Mouse (Mus musculus): ENCODE data around the gene Gm47996. TPM values are rescaled to one million over a fixed set of nuclear protein-coding genes. Genes with fewer than 3 reads are reported as not detected.
"Not testable (repeated sequence)": the region's sequence is repeated elsewhere in the genome, so short reads cannot be mapped to it uniquely, and the experiment has no call there.

Gm47996 gene
- polyA plus RNA-seq, 1 experiment from 2014 or later: not detected

DNA sequence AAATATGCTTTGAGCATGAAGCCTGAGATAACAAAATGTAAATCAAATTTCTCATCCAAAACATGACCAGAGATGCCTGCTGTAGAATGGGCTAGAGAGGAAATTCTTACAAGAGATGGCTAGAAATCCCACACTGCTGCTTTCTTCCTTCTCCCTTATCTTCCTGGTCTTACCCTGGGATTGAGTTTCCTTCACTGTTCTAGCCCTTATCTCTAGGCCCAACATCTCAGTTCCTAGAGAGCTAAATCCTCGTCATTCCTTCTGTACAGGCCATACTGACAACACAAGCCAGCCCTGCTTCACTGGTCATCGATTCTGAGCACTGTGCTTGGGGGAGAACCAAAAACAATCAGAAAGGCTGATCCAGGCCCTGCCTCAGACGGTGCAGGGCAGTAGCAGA, 13.2 kb upstream of the Gm47996 start:
- H3K27ac ChIP-seq (ENCODE audit: low read length); H3K9me3 ChIP-seq (ENCODE audit: control insufficient read depth, low read depth, low read length); H3K4me2 ChIP-seq (replicated peaks; ENCODE audit: low read depth, low read length); H3K27me3 ChIP-seq (ENCODE audit: control insufficient read depth, insufficient read depth, low read length); H3K4me3 ChIP-seq (ENCODE audit: low read depth, low read length); H3K4me1 ChIP-seq (ENCODE audit: control insufficient read depth, insufficient read depth, low read length); ATAC-seq (ENCODE audit: insufficient number of reproducible peaks, insufficient read depth, low FRiP score, low read depth); H3K36me3 ChIP-seq (ENCODE audit: control insufficient read depth, insufficient read depth, low read length); H3K9ac ChIP-seq (replicated peaks; ENCODE audit: low read depth, low read length): not testable (repeated sequence)
- WGBS: 74% methylated on average over 3 of the region's 3 CpGs

DNA sequence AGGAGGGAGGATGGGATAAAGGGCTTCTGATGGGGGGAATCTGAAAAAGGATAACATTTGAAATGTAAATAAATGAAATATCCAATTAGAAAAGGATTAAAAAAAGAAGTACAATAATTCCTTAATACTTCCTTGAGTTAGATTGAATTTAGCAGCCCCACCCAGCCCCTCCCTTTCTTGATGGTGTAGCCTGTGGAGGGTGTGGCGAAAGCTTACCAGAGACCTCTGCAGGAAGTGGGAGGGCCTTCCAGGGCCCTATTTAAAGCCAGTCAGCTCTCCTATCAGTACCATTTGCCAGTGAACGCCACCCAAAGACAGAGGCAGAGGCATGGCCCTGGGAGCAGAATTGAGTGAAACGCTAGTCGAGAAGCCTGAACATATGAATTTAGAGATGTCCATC, 11.8 kb upstream of the Gm47996 start, which contains the start of gene Gm47995:
TSS of gene Gm47995 (plus strand) at position 329 of the 400 bp plus-strand sequence.
- H3K27ac ChIP-seq (ENCODE audit: low read length); H3K4me2 ChIP-seq (replicated peaks; ENCODE audit: low read depth, low read length); H3K4me1 ChIP-seq (ENCODE audit: control insufficient read depth, insufficient read depth, low read length); H3K9me3 ChIP-seq (ENCODE audit: control insufficient read depth, low read depth, low read length); ATAC-seq (ENCODE audit: insufficient number of reproducible peaks, insufficient read depth, low FRiP score, low read depth); H3K36me3 ChIP-seq (ENCODE audit: control insufficient read depth, insufficient read depth, low read length); H3K9ac ChIP-seq (replicated peaks; ENCODE audit: low read depth, low read length); H3K4me3 ChIP-seq (ENCODE audit: low read depth, low read length); H3K27me3 ChIP-seq (ENCODE audit: control insufficient read depth, insufficient read depth, low read length): not testable (repeated sequence)
- whole genome bisulfite sequencing: 83% methylated on average over 2 of the region's 4 CpGs

DNA sequence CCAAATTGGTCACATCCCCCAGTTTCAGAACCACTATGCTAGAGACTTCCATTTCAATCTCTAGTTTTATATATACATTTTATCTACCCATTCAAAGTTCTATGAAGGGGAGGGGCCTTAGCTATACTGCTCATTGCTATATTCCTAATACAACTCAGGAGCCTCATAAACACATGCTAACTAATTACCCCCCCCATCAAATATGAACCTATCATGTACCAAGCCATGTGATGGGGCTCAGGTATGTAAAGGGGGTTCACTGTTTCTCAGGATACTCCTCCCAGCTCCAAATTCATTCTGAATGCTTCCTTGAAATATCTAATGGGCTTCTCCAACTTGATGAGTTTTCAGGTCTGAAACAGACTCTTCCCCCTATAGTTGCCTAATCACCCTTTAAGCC, 9.3 kb upstream of the Gm47996 start:
- not testable (repeated sequence) for ATAC-seq (ENCODE audit: insufficient number of reproducible peaks, insufficient read depth, low FRiP score, low read depth); H3K27ac ChIP-seq (ENCODE audit: low read length); H3K9ac ChIP-seq (replicated peaks; ENCODE audit: low read depth, low read length); H3K4me3 ChIP-seq (ENCODE audit: low read depth, low read length); H3K36me3 ChIP-seq (ENCODE audit: control insufficient read depth, insufficient read depth, low read length); H3K27me3 ChIP-seq (ENCODE audit: control insufficient read depth, insufficient read depth, low read length); H3K9me3 ChIP-seq (ENCODE audit: control insufficient read depth, low read depth, low read length); H3K4me1 ChIP-seq (ENCODE audit: control insufficient read depth, insufficient read depth, low read length); H3K4me2 ChIP-seq (replicated peaks; ENCODE audit: low read depth, low read length)

DNA sequence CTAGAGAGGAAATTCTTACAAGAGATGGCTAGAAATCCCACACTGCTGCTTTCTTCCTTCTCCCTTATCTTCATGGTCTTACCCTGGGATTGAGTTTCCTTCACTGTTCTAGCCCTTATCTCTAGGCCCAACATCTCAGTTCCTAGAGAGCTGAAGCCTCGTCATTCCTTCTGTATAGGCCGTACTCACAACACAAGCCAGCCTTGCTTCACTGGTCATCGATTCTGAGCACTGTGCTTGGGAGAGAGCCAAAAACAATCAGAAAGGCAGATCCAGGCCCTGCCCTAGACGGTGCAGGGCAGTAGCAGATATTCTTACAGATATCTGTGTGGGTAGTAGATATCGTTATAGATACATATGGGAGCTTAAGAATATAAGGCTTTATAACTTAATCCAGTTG, 7.2 kb upstream of the Gm47996 start:
- not testable (repeated sequence) for H3K27ac ChIP-seq (ENCODE audit: low read length); H3K27me3 ChIP-seq (ENCODE audit: control insufficient read depth, insufficient read depth, low read length); H3K4me2 ChIP-seq (replicated peaks; ENCODE audit: low read depth, low read length); H3K36me3 ChIP-seq (ENCODE audit: control insufficient read depth, insufficient read depth, low read length); H3K4me3 ChIP-seq (ENCODE audit: low read depth, low read length); ATAC-seq (ENCODE audit: insufficient number of reproducible peaks, insufficient read depth, low FRiP score, low read depth); H3K9me3 ChIP-seq (ENCODE audit: control insufficient read depth, low read depth, low read length); H3K4me1 ChIP-seq (ENCODE audit: control insufficient read depth, insufficient read depth, low read length); H3K9ac ChIP-seq (replicated peaks; ENCODE audit: low read depth, low read length)
- WGBS: 75% methylated on average over 3 of the region's 5 CpGs

DNA sequence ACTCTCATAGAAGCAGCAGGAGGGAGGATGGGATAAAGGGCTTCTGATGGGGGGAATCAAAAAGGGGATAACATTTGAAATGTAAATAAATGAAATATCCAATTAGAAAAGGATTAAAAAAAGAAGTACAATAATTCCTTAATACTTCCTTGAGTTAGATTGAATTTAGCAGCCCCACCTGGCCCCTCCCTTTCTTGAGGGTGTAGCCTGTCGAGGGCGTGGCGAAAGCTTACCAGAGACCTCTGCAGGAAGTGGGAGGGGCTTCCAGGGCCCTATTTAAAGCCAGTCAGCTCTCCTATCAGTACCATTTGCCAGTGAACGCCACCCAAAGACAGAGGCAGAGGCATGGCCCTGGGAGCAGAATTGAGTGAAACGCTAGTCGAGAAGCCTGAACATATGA, 6.1 kb upstream of the Gm47996 start, which contains the start of gene 3110040M04Rik:
TSS of gene 3110040M04Rik (plus strand) at position 304 of the 400 bp plus-strand sequence.
- not testable (repeated sequence) for H3K36me3 ChIP-seq (ENCODE audit: control insufficient read depth, insufficient read depth, low read length); H3K4me1 ChIP-seq (ENCODE audit: control insufficient read depth, insufficient read depth, low read length); H3K4me2 ChIP-seq (replicated peaks; ENCODE audit: low read depth, low read length); ATAC-seq (ENCODE audit: insufficient number of reproducible peaks, insufficient read depth, low FRiP score, low read depth); H3K9me3 ChIP-seq (ENCODE audit: control insufficient read depth, low read depth, low read length); H3K9ac ChIP-seq (replicated peaks; ENCODE audit: low read depth, low read length); H3K4me3 ChIP-seq (ENCODE audit: low read depth, low read length); H3K27me3 ChIP-seq (ENCODE audit: control insufficient read depth, insufficient read depth, low read length); H3K27ac ChIP-seq (ENCODE audit: low read length)
- no CpG with 5 or more reads among the region's 6 CpGs for WGBS

DNA sequence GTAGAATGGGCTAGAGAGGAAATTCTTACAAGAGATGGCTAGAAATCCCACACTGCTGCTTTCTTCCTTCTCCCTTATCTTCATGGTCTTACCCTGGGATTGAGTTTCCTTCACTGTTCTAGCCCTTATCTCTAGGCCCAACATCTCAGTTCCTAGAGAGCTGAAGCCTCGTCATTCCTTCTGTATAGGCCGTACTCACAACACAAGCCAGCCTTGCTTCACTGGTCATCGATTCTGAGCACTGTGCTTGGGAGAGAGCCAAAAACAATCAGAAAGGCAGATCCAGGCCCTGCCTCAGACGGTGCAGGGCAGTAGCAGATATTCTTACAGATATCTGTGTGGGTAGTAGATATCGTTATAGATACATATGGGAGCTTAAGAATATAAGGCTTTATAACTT, 1.4 kb upstream of the Gm47996 start:
- peak; percentile 42; the same call in 1 of the 2 replicates for ATAC-seq (ENCODE audit: insufficient number of reproducible peaks, insufficient read depth, low FRiP score, low read depth)
- H3K27ac ChIP-seq (ENCODE audit: low read length); H3K4me1 ChIP-seq (ENCODE audit: control insufficient read depth, insufficient read depth, low read length); H3K4me2 ChIP-seq (replicated peaks; ENCODE audit: low read depth, low read length); H3K4me3 ChIP-seq (ENCODE audit: low read depth, low read length); H3K9me3 ChIP-seq (ENCODE audit: control insufficient read depth, low read depth, low read length); H3K27me3 ChIP-seq (ENCODE audit: control insufficient read depth, insufficient read depth, low read length); H3K36me3 ChIP-seq (ENCODE audit: control insufficient read depth, insufficient read depth, low read length); H3K9ac ChIP-seq (replicated peaks; ENCODE audit: low read depth, low read length): not testable (repeated sequence)
- 71% methylated on average over 3 of the region's 5 CpGs for WGBS

DNA sequence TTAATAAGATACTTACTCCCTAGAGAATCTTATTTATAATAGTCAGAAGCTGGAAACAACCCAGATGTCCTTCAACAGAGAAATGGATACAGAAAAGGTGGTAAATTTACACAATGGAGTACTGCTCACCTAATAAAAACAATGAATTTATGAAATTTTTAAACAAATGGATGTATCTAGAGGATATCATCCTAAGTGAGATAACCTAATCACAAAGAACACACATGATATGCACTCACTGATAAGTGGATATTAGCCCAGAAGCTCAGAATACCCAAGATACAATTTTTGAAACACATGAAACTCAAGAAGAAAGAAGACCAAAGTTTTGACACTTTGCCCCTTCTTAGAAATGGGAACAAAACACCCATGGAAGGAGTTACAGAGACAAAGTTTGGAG, 987 bp upstream of the Gm47996 start:
- not testable (repeated sequence) for H3K4me1 ChIP-seq (ENCODE audit: control insufficient read depth, insufficient read depth, low read length); H3K36me3 ChIP-seq (ENCODE audit: control insufficient read depth, insufficient read depth, low read length); H3K9ac ChIP-seq (replicated peaks; ENCODE audit: low read depth, low read length); H3K27me3 ChIP-seq (ENCODE audit: control insufficient read depth, insufficient read depth, low read length); H3K4me3 ChIP-seq (ENCODE audit: low read depth, low read length); H3K4me2 ChIP-seq (replicated peaks; ENCODE audit: low read depth, low read length); ATAC-seq (ENCODE audit: insufficient number of reproducible peaks, insufficient read depth, low FRiP score, low read depth); H3K27ac ChIP-seq (ENCODE audit: low read length); H3K9me3 ChIP-seq (ENCODE audit: control insufficient read depth, low read depth, low read length)

DNA sequence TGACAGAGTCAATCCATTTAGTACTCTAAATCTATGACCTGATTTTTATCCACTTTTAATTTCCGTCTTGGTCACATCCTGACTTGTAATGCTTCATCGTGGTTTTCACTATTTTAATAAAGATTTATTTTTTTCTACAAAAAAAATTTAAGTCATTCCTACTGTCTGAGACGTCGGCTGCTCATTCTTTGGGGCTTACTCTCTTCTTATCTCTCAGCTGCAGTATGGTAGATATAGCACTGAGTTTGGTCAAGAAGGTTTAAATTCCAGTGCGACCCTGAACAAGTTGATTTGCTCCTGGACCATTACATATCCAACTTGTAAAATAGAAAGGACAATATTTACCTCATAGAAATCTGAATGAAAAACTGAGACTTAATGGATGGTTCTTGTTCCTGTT, 1.7 kb downstream of the Gm47996 start:
- ATAC-seq (ENCODE audit: insufficient number of reproducible peaks, insufficient read depth, low FRiP score, low read depth); H3K27ac ChIP-seq (ENCODE audit: low read length); H3K27me3 ChIP-seq (ENCODE audit: control insufficient read depth, insufficient read depth, low read length); H3K4me2 ChIP-seq (replicated peaks; ENCODE audit: low read depth, low read length); H3K36me3 ChIP-seq (ENCODE audit: control insufficient read depth, insufficient read depth, low read length); H3K4me3 ChIP-seq (ENCODE audit: low read depth, low read length); H3K9ac ChIP-seq (replicated peaks; ENCODE audit: low read depth, low read length); H3K9me3 ChIP-seq (ENCODE audit: control insufficient read depth, low read depth, low read length); H3K4me1 ChIP-seq (ENCODE audit: control insufficient read depth, insufficient read depth, low read length): not testable (repeated sequence)
- WGBS: 82% methylated on average over 5 of the region's 5 CpGs

DNA sequence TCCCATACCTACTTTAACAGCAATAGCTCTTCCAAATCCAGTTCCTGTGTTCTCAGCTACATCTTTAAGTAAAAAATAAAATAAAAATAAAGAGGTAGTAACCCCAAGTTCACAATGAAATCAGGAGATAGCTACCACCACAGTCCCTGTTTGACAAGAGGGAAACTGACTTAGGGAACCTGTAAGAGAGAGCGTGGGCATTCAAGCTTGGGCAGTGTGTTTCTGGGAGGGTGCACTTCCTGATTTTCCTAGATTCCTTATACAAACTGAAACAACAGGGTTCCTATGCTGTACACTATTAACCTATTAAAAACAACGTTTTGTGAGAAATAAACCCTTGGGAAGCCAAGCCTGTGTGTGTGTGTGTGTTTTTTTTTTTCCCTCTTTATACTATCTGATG, 4.9 kb downstream of the Gm47996 start:
- Histone ChIP-seq H3K27ac (ENCODE audit: low read length) (no peak overlapping the region), H3K4me2 (replicated peaks; ENCODE audit: low read depth, low read length) (no peak overlapping the region), H3K4me3 (ENCODE audit: low read depth, low read length) (no peak overlapping the region), H3K9me3 (ENCODE audit: control insufficient read depth, low read depth, low read length) (no peaks in the 10 kb centered on the region), H3K27me3 (ENCODE audit: control insufficient read depth, insufficient read depth, low read length) (no peaks in the 10 kb centered on the region), H3K9ac (replicated peaks; ENCODE audit: low read depth, low read length) (no peak overlapping the region), H3K4me1 (ENCODE audit: control insufficient read depth, insufficient read depth, low read length) (no peaks in the 10 kb centered on the region), H3K36me3 (ENCODE audit: control insufficient read depth, insufficient read depth, low read length) (no peaks in the 10 kb centered on the region)
- 69% methylated on average over 2 of the region's 2 CpGs for WGBS
- ATAC-seq (ENCODE audit: insufficient number of reproducible peaks, insufficient read depth, low FRiP score, low read depth): no peak

All from stomach, embryonic 14.5 days (tissue).